Mouse (Mus musculus): ENCODE data around the gene Dbi.

DNA sequence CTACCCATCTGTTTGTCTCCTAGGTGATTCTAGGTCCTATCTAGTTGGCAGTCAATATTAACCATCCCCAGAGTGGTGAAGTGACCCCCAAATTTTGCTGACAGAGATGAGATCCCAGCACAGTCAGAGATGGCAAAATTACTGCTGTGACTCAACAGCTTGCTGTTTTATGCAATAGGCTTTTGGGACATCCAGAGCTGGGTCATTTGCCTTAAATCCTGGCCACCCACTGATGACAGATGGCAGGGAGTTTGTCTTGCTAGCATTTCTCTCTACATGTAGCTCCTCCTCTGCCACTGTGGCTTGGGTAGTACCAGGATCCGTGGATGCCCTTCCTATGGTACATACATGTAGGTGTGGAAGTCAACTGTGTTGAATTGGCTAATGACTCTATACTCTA lies 11.5 kb upstream of the Dbi start:
- TF ChIP-seq POLR2A (IDR thresholded peaks at IDR 0.05; ENCODE audit: low read depth, low read length) (no peak), CTCF (conservative IDR thresholded peaks at IDR 0.05; ENCODE audit: insufficient read depth, insufficient read length, low read depth, low read length) (no peak)

All from kidney, adult 2 months (tissue).